Mouse (Mus musculus): ENCODE measurements at regions not wholly inside any gene's neighbourhood (a gene's known extent, or its start where the extent isn't known, plus 50 kb on each side); places are given as distances from the start of the nearest gene placed in this dataset.

DNA sequence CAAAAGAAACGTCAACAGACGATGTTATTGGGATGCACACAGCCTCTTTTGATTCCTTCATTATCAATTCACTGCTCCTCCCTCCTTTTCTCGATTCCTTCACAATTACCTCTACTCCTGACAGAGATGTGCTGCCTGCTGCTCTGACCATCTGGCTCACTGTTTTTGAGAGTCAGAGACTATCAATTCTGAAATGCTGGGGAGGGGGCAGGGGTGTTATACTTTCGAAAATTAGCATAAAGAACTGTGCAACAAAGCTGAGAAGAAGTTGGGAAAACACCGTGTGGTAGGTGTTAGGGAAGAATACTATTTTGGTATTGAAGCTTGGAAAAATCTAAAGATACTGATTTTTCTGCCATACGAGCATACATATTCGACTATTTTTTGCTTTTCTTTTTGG, 96.4 kb downstream of the Nedd1 start:
- Histone ChIP-seq H3K36me3 (no peaks in the 10 kb centered on the region), H3K4me2 (no peak overlapping the region), H3K9ac (no peak overlapping the region), H3K9me3 (no peaks in the 10 kb centered on the region), H3K27ac (no peak overlapping the region), H3K4me1 (replicated peaks) (no peaks in the 10 kb centered on the region), H3K27me3 (no peaks in the 10 kb centered on the region), H3K4me3 (no peak overlapping the region)
- no peak for ATAC-seq (ENCODE audit: low FRiP score)
- WGBS, result 70% methylated on average over 7 of the region's 7 CpGs

GRCm38 (mm10) chr10:92615684-92616379, 106.4 kb downstream of the Nedd1 start:
- Histone ChIP-seq H3K9ac (no peak overlapping the region), H3K27ac (no peak overlapping the region), H3K9me3 (no peaks in the 10 kb centered on the region), H3K36me3 (no peaks in the 10 kb centered on the region), H3K27me3 (no peaks in the 10 kb centered on the region), H3K4me2 (no peak overlapping the region), H3K4me1 (replicated peaks) (no peaks in the 10 kb centered on the region), H3K4me3 (no peak overlapping the region)
- ATAC-seq (ENCODE audit: low FRiP score), result no peak
- 91% methylated on average over 4 of the region's 5 CpGs for WGBS

DNA sequence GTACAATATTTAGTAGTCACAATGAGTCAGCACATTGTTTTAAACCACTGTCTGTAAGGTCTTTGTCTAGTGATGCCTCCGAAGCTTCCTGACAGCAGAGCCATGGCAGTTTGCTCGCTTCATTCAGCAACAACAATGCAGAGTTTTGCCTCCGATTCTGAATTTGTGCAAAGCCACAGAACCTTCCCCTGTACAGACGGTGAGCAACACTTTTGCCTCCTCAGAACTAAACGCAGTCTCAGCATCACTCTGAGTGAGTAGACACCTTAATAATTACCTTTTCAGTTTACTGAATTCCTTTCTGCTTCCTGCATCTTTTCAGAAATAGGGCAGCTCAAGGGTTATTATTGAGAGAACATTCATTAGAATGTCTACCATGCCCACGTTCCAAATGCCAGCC, 107.9 kb downstream of the Nedd1 start:
- Histone ChIP-seq H3K27ac (no peak overlapping the region), H3K4me2 (no peak overlapping the region), H3K9me3 (no peaks in the 10 kb centered on the region), H3K4me1 (replicated peaks) (0 out of 2 replicates have a peak, but pooled peaks cover 4% of the 10 kb centered on the region), H3K27me3 (no peaks in the 10 kb centered on the region), H3K4me3 (no peak overlapping the region), H3K36me3 (no peaks in the 10 kb centered on the region), H3K9ac (no peak overlapping the region)
- ATAC-seq (ENCODE audit: low FRiP score), result no peak
- whole genome bisulfite sequencing, result 25% methylated on average over 6 of the region's 6 CpGs

DNA sequence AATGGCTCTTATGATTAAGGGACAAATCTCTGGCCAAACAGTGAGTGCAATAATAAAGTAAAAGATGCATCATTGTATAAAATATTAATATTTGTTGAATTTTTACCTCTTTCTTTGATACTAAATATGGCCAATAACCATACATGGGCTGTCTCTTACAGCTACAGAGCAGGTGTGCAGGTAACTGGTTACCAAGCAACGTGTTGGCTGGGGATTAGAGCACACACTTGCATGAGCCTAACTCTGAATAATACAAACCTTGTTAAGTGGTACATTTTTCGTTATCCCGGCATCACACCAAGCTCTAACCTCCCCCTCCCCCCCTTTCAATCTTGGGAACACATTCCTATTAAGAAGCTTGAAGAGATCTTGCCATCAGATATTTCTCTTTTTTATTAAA, 111.2 kb downstream of the Nedd1 start:
- no peaks in the 10 kb centered on the region for H3K36me3 ChIP-seq
- no peak overlapping the region; the same call in 1 of the 2 replicates for H3K27ac ChIP-seq
- H3K4me1 ChIP-seq (replicated peaks), result 0 out of 2 replicates have a peak, but pooled peaks cover 4% of the 10 kb centered on the region
- H3K9ac ChIP-seq, result no peak overlapping the region
- H3K4me3 ChIP-seq, result no peak overlapping the region
- 84% methylated on average over 3 of the region's 3 CpGs for WGBS
- H3K9me3 ChIP-seq, result no peaks in the 10 kb centered on the region
- no peak overlapping the region for H3K4me2 ChIP-seq
- no peaks in the 10 kb centered on the region for H3K27me3 ChIP-seq
- ATAC-seq (ENCODE audit: low FRiP score), result no peak

DNA sequence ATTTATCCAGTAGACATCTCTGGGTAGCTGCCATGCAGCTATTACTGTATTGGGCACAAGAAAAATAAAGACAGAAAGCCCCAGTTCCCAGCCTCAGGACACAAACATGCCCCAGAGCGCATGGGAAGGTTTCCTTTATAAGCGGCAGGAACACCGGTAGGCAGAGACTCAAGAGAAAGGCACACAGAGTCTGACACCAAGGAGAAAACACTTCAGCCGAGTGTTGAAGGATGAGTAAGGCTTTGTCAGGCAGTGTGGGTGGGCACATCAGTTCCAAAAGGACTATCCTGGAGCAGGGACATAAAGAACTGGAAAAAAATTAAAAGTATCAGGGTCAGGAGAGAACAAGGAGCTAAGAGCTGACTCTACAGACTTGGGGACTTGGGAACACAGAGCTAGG, 115.5 kb downstream of the Nedd1 start:
- no peak overlapping the region for H3K27ac ChIP-seq

GRCm38 (mm10) chr10:92605646-92606045, 116.6 kb downstream of the Nedd1 start:
- no peak overlapping the region for H3K9ac ChIP-seq
- 0 out of 2 replicates have a peak, but pooled peaks cover 2% of the 10 kb centered on the region for H3K4me1 ChIP-seq (replicated peaks)
- H3K27ac ChIP-seq, result no peak overlapping the region
- no peaks in the 10 kb centered on the region for H3K36me3 ChIP-seq
- ATAC-seq (ENCODE audit: low FRiP score), result no peak
- H3K4me3 ChIP-seq, result no peak overlapping the region
- 24% methylated on average over 3 of the region's 3 CpGs for whole genome bisulfite sequencing
- no peaks in the 10 kb centered on the region for H3K27me3 ChIP-seq
- no peaks in the 10 kb centered on the region for H3K9me3 ChIP-seq
- no peak overlapping the region for H3K4me2 ChIP-seq

More for the DNA sequence above, 115.5 kb downstream of the Nedd1 start:
- 31% methylated on average over 4 of the region's 4 CpGs for WGBS
- H3K4me3 ChIP-seq, result no peak overlapping the region
- H3K4me2 ChIP-seq, result no peak overlapping the region
- ATAC-seq (ENCODE audit: low FRiP score), result no peak
- H3K9ac ChIP-seq, result no peak overlapping the region
- no peaks in the 10 kb centered on the region for H3K27me3 ChIP-seq
- no peaks in the 10 kb centered on the region for H3K36me3 ChIP-seq
- H3K4me1 ChIP-seq (replicated peaks), result 0 out of 2 replicates have a peak, but pooled peaks cover 4% of the 10 kb centered on the region
- H3K9me3 ChIP-seq, result no peaks in the 10 kb centered on the region

DNA sequence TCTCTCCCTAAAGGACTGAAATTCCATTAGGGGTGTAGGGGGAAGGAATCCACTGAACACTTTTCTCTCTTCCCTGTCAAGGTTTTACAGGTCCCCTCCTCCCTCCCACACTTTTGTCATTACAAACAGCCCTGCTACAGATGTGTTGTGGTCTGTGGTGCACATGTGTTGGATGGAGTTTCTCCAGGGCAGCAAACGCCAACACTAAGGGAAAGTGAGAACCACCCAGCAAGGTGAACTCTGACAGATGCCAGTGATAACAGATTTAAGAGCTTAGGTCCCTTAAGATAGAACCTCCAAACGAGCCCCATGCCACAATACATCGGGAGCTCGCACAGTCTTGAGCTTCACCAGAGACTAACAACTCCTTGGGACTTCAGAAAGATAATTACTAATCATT, 122.1 kb downstream of the Nedd1 start:
- Histone ChIP-seq H3K9ac (no peak overlapping the region), H3K4me3 (no peak overlapping the region), H3K4me2 (no peak overlapping the region), H3K27ac (no peak overlapping the region), H3K4me1 (replicated peaks) (0 out of 2 replicates have a peak, but pooled peaks cover 3% of the 10 kb centered on the region), H3K27me3 (no peaks in the 10 kb centered on the region), H3K36me3 (no peaks in the 10 kb centered on the region), H3K9me3 (no peaks in the 10 kb centered on the region)
- WGBS, result 76% methylated on average over 4 of the region's 4 CpGs
- no peak for ATAC-seq (ENCODE audit: low FRiP score)

- H3K27me3 ChIP-seq, result no peaks in the 10 kb centered on the region
- 0 out of 2 replicates have a peak, but pooled peaks cover 3% of the 10 kb centered on the region for H3K4me1 ChIP-seq (replicated peaks)
- 27% methylated on average over 6 of the region's 6 CpGs for WGBS
- no peak overlapping the region for H3K27ac ChIP-seq
- ATAC-seq (ENCODE audit: low FRiP score), result no peak
- H3K9me3 ChIP-seq, result no peaks in the 10 kb centered on the region
- H3K4me3 ChIP-seq, result no peak overlapping the region
- no peaks in the 10 kb centered on the region for H3K36me3 ChIP-seq
- H3K4me2 ChIP-seq, result no peak overlapping the region
- H3K9ac ChIP-seq, result no peak overlapping the region
Observed at GRCm38 (mm10) chr10:92595496-92596355, 126.5 kb downstream of the Nedd1 start.

DNA sequence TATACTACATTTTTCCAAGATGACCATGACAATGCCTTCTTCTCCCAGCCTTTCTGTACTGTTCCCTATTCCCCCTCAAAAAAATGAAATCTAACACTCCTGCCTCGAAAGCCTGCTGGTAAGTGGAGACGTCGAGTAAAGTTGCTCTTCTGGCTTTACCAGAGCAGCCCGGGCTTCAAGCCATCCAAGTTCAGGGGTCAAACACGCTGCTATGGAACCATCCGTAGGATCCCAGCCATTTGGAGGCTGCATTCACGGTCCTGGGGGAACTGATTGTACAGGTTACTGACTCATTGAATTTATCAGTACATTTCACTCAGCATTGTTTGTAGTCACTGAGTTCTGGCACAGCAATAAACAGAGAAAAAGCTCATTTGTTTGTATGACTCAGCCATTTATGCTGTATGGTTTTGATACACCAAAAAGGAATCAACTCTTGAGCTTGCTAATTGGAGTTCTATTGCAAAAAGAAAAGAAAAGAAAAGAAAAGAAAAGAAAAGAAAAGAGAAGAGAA, 128.2 kb downstream of the Nedd1 start:
- no peaks in the 10 kb centered on the region for H3K9me3 ChIP-seq
- no peak overlapping the region for H3K27ac ChIP-seq
- no peak overlapping the region for H3K4me3 ChIP-seq
- H3K4me1 ChIP-seq (replicated peaks), result 0 out of 2 replicates have a peak, but pooled peaks cover 3% of the 10 kb centered on the region
- WGBS, result 64% methylated on average over 7 of the region's 7 CpGs
- H3K36me3 ChIP-seq, result no peaks in the 10 kb centered on the region
- no peak overlapping the region for H3K4me2 ChIP-seq
- H3K9ac ChIP-seq, result no peak overlapping the region
- no peak for ATAC-seq (ENCODE audit: low FRiP score)
- no peaks in the 10 kb centered on the region for H3K27me3 ChIP-seq

DNA sequence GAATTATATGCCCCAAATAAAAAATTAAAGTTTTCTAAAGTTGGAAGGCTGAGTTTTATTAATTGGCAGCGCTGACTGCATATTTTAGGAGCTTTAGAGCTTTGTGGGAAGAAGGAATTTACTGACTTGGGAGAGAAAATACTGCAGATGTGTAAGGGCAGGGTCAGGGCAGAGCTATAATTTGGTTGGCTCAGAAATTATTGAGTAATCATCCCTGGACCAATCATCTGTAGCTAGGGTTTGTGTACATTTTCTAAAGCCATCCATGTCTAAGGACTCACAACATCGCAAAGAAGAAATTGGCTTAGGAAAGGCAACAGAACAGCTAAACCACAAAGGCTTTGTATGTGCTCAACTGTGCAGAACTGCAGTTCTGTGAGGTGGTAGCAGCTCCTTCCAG, 143.3 kb downstream of the Nedd1 start:
- Histone ChIP-seq H3K27ac (no peak overlapping the region), H3K36me3 (no peaks in the 10 kb centered on the region), H3K4me3 (no peak overlapping the region), H3K9ac (no peak overlapping the region), H3K4me2 (no peak overlapping the region), H3K9me3 (no peaks in the 10 kb centered on the region), H3K4me1 (replicated peaks) (no peaks in the 10 kb centered on the region), H3K27me3 (no peaks in the 10 kb centered on the region)
- 86% methylated on average over 2 of the region's 2 CpGs for WGBS
- ATAC-seq (ENCODE audit: low FRiP score), result no peak

DNA sequence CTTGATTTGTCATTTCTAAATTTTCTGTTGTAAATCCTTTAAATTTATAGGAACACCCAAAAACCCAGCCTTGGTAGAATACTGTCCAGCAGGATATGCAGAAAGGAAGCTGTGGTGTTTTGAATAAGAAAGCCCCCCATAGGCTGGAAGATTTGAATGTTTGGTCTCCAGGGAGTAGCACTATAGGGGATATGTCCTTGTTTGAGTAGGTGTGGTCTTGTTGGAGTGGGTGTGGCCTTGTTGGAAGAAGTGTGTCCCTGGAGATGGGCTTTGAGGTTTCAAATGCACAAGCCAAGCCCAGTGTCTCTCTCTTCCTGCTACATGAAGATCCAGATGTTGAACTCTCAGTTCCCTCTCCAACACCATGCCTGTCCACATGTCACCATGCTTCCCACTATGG, 151.7 kb downstream of the Nedd1 start:
- ATAC-seq (ENCODE audit: low FRiP score), result no peak
- Histone ChIP-seq H3K4me1 (replicated peaks) (no peaks in the 10 kb centered on the region), H3K36me3 (no peaks in the 10 kb centered on the region), H3K27me3 (no peaks in the 10 kb centered on the region), H3K9me3 (no peaks in the 10 kb centered on the region), H3K4me2 (no peak overlapping the region), H3K9ac (no peak overlapping the region), H3K4me3 (no peak overlapping the region), H3K27ac (no peak overlapping the region)

DNA sequence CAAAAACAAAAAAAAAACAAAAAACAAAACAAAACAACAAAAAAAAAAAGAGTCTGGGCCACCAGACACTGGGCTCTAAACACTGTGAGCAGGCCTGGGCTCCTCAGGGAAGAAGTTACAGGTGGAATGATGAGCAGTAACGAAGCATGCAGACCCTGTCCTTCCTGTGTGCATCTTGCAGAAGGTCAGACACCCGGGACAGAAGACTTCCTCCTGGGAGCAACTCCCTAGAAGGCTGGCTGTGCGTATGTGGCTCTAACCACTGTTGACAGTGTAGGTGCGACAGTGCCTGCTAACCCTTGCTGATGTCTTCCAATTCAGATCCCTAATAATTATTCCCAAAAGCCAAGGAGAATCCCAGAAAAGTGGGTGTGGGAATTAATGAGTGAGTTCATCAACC, 164.8 kb downstream of the Nedd1 start:
- Histone ChIP-seq H3K4me2 (no peak overlapping the region), H3K4me1 (replicated peaks) (peaks cover 24% of the 10 kb centered on the region), H3K27me3 (no peaks in the 10 kb centered on the region), H3K9ac (no peak overlapping the region), H3K9me3 (no peaks in the 10 kb centered on the region), H3K36me3 (no peaks in the 10 kb centered on the region), H3K4me3 (no peak overlapping the region), H3K27ac (peak overlapping the region; percentile 66; the same call in 1 of the 2 replicates)
- 34% methylated on average over 4 of the region's 4 CpGs for WGBS
- ATAC-seq (ENCODE audit: low FRiP score), result no peak

Measured in hindbrain, embryonic 13.5 days (tissue).